Mouse (Mus musculus) erythroid progenitor cell, adult 5-6 weeks (primary cell): ENCODE results near the gene Dnaja3. TPM values are rescaled to one million over a fixed set of nuclear protein-coding genes. Genes with fewer than 3 reads are reported as not detected.

Experiments
- ATAC-seq: replicated peaks from 2 replicates; pipeline ENCODE4 v1.8.0; 2016; ENCODE audit warnings: moderate number of reproducible peaks, mild to moderate bottlenecking, moderate TSS enrichment, inconsistent platforms; ENCODE audit not compliant: poor library complexity, low FRiP score, severe bottlenecking
- total RNA-seq, 2 experiments: library from RNA; stranded (forward) in 1 of 2; stranded (reverse) in 1 of 2; fragments of 150-400 nt in 1 of 2; fragments of 186-747, 209-891 nt in 1 of 2; gene quantifications; 2 replicates each; pipeline versions ENCODE4 v1.2.3 to v1.2.4; 2015 to 2017; ENCODE audit warnings: low replicate concordance in 2 of 2

The Dnaja3 gene
- total RNA-seq, 2 experiments from 2014 or later: 10.1 to 14.3 TPM

GRCm38 (mm10) chr16:4756660-4757335 lies 117.0 kb downstream of the Dnaja3 start:
- 0 out of 2 replicates have a peak, but pooled peaks have one; percentile 42 for ATAC-seq

Other genes with a start within 250 kb of the Dnaja3 start
- 1.8 TPM in 1 of 2 replicates, not detected in the other for gene Adcy9, start 219.5 kb upstream of the Dnaja3 start, total RNA-seq (2015; ENCODE audit: low replicate concordance)
- 1.4 and 3.3 TPM in 2 replicates for gene Adcy9, start 219.5 kb upstream of the Dnaja3 start, total RNA-seq (2017; ENCODE audit: low replicate concordance)
- 2.9 TPM in 1 of 2 replicates, not detected in the other for gene Srl, start 98.2 kb upstream of the Dnaja3 start, total RNA-seq (2015; ENCODE audit: low replicate concordance)
- gene Srl, start 98.2 kb upstream of the Dnaja3 start, total RNA-seq (2017; ENCODE audit: low replicate concordance): 1.4 TPM in 1 of 2 replicates, not detected in the other
- gene Tfap4, start 80.1 kb upstream of the Dnaja3 start, total RNA-seq (2015; ENCODE audit: low replicate concordance): 4.6 and 7.6 TPM in 2 replicates
- gene Tfap4, start 80.1 kb upstream of the Dnaja3 start, total RNA-seq (2017; ENCODE audit: low replicate concordance): 1.7 and 2.7 TPM in 2 replicates
- not detected in 2 replicates for gene Glis2, start 45.3 kb upstream of the Dnaja3 start, total RNA-seq (2015; ENCODE audit: low replicate concordance)
- gene Glis2, start 45.3 kb upstream of the Dnaja3 start, total RNA-seq (2017; ENCODE audit: low replicate concordance): not detected in 2 replicates
- 9.4 and 16.8 TPM in 2 replicates for gene Pam16, start 15.0 kb upstream of the Dnaja3 start, total RNA-seq (2015; ENCODE audit: low replicate concordance)
- gene Pam16, start 15.0 kb upstream of the Dnaja3 start, total RNA-seq (2017; ENCODE audit: low replicate concordance): 3.9 and 9.6 TPM in 2 replicates
- gene Vasn, start within 50 bp of the Dnaja3 start, total RNA-seq (2015; ENCODE audit: low replicate concordance): not detected in 2 replicates
- gene Vasn, start within 50 bp of the Dnaja3 start, total RNA-seq (2017; ENCODE audit: low replicate concordance): not detected in 2 replicates
- 19.8 and 36.5 TPM in 2 replicates for gene Coro7, start 39.8 kb downstream of the Dnaja3 start, total RNA-seq (2015; ENCODE audit: low replicate concordance)
- 7.3 and 14.8 TPM in 2 replicates for gene Coro7, start 39.8 kb downstream of the Dnaja3 start, total RNA-seq (2017; ENCODE audit: low replicate concordance)
- 22.2 and 37.8 TPM in 2 replicates for gene Nmral1, start 79.4 kb downstream of the Dnaja3 start, total RNA-seq (2015; ENCODE audit: low replicate concordance)
- 24.3 and 41.7 TPM in 2 replicates for gene Nmral1, start 79.4 kb downstream of the Dnaja3 start, total RNA-seq (2017; ENCODE audit: low replicate concordance)
- 10.1 and 13.0 TPM in 2 replicates for gene Hmox2, start 86.4 kb downstream of the Dnaja3 start, total RNA-seq (2015; ENCODE audit: low replicate concordance)
- gene Hmox2, start 86.4 kb downstream of the Dnaja3 start, total RNA-seq (2017; ENCODE audit: low replicate concordance): 8.5 and 13.0 TPM in 2 replicates
- gene Cdip1, start 150.3 kb downstream of the Dnaja3 start, total RNA-seq (2015; ENCODE audit: low replicate concordance): 2.5 and 6.1 TPM in 2 replicates
- 4.5 TPM in 2 replicates for gene Cdip1, start 150.3 kb downstream of the Dnaja3 start, total RNA-seq (2017; ENCODE audit: low replicate concordance)
- gene 4930562C15Rik, start 195.4 kb downstream of the Dnaja3 start, total RNA-seq (2015; ENCODE audit: low replicate concordance): not detected in 2 replicates
- not detected in 2 replicates for gene 4930562C15Rik, start 195.4 kb downstream of the Dnaja3 start, total RNA-seq (2017; ENCODE audit: low replicate concordance)
- gene Ubald1, start 240.3 kb downstream of the Dnaja3 start, total RNA-seq (2015; ENCODE audit: low replicate concordance): 8.3 and 10.1 TPM in 2 replicates
- 0.91 and 1.7 TPM in 2 replicates for gene Ubald1, start 240.3 kb downstream of the Dnaja3 start, total RNA-seq (2017; ENCODE audit: low replicate concordance)
- gene Mgrn1, start 246.3 kb downstream of the Dnaja3 start, total RNA-seq (2015; ENCODE audit: low replicate concordance): 8.6 and 10.5 TPM in 2 replicates
- gene Mgrn1, start 246.3 kb downstream of the Dnaja3 start, total RNA-seq (2017; ENCODE audit: low replicate concordance): 0.38 and 2.2 TPM in 2 replicates